In genomic region chr2:93286742-93287141, GRCm38 (mm10) we compare ENCODE assay signal across 13 mouse cellular contexts. TPM values are rescaled to one million over a fixed set of nuclear protein-coding genes. Genes with fewer than 3 reads are reported as not detected.
DNase-seq lines count a peak whose midpoint lies in the region; ATAC-seq and TF ChIP-seq lines count a peak whose summit lies in the region.
"Had no signal": no experiment of that assay in that cellular context is flagged by ENCODE, and none has a peak within 500 bp of the region (broad histone marks: within the 10 kb centered on the region; RNA-seq: fewer than 3 reads in every experiment).

No protein-coding gene starts in this region.

- no peak overlapping the region for H3K4me3 ChIP-seq in heart, embryonic 12.5 days
- H3K4me3 ChIP-seq in forebrain, postnatal 0 days (ENCODE audit: low read depth, low read length): no peak overlapping the region
- no peak overlapping the region for H3K4me3 ChIP-seq in limb, embryonic 12.5 days (replicated peaks)
- H3K4me3 ChIP-seq in neural tube, embryonic 13.5 days: no peak overlapping the region
- H3K4me3 ChIP-seq: limb, embryonic 13.5 days had no signal

- 0 out of 2 replicates have a peak overlapping the region, but pooled peaks have one; percentile 21 for H3K9ac ChIP-seq in heart, embryonic 12.5 days
- no peak overlapping the region for H3K9ac ChIP-seq in forebrain, postnatal 0 days
- H3K9ac ChIP-seq in limb, embryonic 12.5 days (replicated peaks): no peak overlapping the region
- H3K9ac ChIP-seq in neural tube, embryonic 13.5 days: peak overlapping the region; percentile 59
- H3K9ac ChIP-seq: limb, embryonic 13.5 days had no signal

- H3K4me1 ChIP-seq in heart, embryonic 12.5 days (replicated peaks): peaks cover 97% of the 10 kb centered on the region
- H3K4me1 ChIP-seq in forebrain, postnatal 0 days (ENCODE audit: insufficient read depth): peaks cover 26% of the 10 kb centered on the region
- H3K4me1 ChIP-seq in limb, embryonic 12.5 days (replicated peaks): peaks cover 75% of the 10 kb centered on the region
- H3K4me1 ChIP-seq in neural tube, embryonic 13.5 days (replicated peaks): peaks cover 100% of the 10 kb centered on the region

- WGBS in heart, embryonic 12.5 days: 44% methylated on average over 4 of the region's 4 CpGs
- WGBS in forebrain, postnatal 0 days: 24% methylated on average over 4 of the region's 4 CpGs
- WGBS in limb, embryonic 12.5 days: 63% methylated on average over 4 of the region's 4 CpGs
- 41% methylated on average over 4 of the region's 4 CpGs for WGBS in neural tube, embryonic 13.5 days

- H3K27me3 ChIP-seq in heart, embryonic 12.5 days (replicated peaks): no peaks in the 10 kb centered on the region
- no peaks in the 10 kb centered on the region for H3K27me3 ChIP-seq in forebrain, postnatal 0 days (ENCODE audit: insufficient read depth, low read length)
- no peaks in the 10 kb centered on the region for H3K27me3 ChIP-seq in limb, embryonic 12.5 days
- no peaks in the 10 kb centered on the region for H3K27me3 ChIP-seq in neural tube, embryonic 13.5 days
- H3K27me3 ChIP-seq: limb, embryonic 13.5 days had no signal

- DNase-seq in heart, adult 11 months: no peak
- DNase-seq in forebrain, postnatal 0 days: peak; percentile 40
- DNase-seq in urinary bladder, postnatal 36 days (ENCODE audit: low spot score in 2 of 2): no peak
- no peak for DNase-seq in right cerebral cortex, adult 18-20 months
- no peak for DNase-seq in adrenal gland, postnatal 4 days (ENCODE audit: low spot score in 2 of 2)
- DNase-seq: cerebellum, postnatal 10 days; kidney, adult 18-20 months; kidney, postnatal 4 days; lung, adult 2 months had no signal

- no peaks in the 10 kb centered on the region for H3K9me3 ChIP-seq in heart, embryonic 12.5 days (replicated peaks)
- H3K9me3 ChIP-seq in forebrain, postnatal 0 days (ENCODE audit: low read length): no peaks in the 10 kb centered on the region
- H3K9me3 ChIP-seq in limb, embryonic 12.5 days: no peaks in the 10 kb centered on the region
- H3K9me3 ChIP-seq in neural tube, embryonic 13.5 days: no peaks in the 10 kb centered on the region
- H3K9me3 ChIP-seq: limb, embryonic 13.5 days had no signal

- no peak for ATAC-seq in heart, embryonic 12.5 days (ENCODE audit: insufficient number of reproducible peaks, low FRiP score)
- ATAC-seq in forebrain, postnatal 0 days: peak; percentile 13; the same call in 1 of the 2 replicates
- no peak for ATAC-seq in limb, embryonic 12.5 days (ENCODE audit: insufficient number of reproducible peaks, insufficient read depth, low FRiP score, low TSS enrichment, low read depth)
- no peak for ATAC-seq in neural tube, embryonic 13.5 days (ENCODE audit: low read depth)

- TF ChIP-seq CTCF in forebrain, postnatal 0 days (IDR thresholded peaks at IDR 0.05; ENCODE audit: low read depth): no peak

- peak overlapping the region; percentile 35; the same call in 1 of the 2 replicates for H3K27ac ChIP-seq in heart, embryonic 12.5 days (ENCODE audit: poor library complexity, severe bottlenecking)
- peak overlapping the region; percentile 85 for H3K27ac ChIP-seq in forebrain, postnatal 0 days (ENCODE audit: low read depth, low read length)
- peak overlapping the region; percentile 50; the same call in 1 of the 2 replicates for H3K27ac ChIP-seq in limb, embryonic 12.5 days
- peak overlapping the region; percentile 91 for H3K27ac ChIP-seq in neural tube, embryonic 13.5 days (replicated peaks)
- H3K27ac ChIP-seq: limb, embryonic 13.5 days had no signal

- H3K36me3 ChIP-seq in heart, embryonic 12.5 days: no peaks in the 10 kb centered on the region
- no peaks in the 10 kb centered on the region for H3K36me3 ChIP-seq in forebrain, postnatal 0 days (ENCODE audit: insufficient read depth)
- no peaks in the 10 kb centered on the region for H3K36me3 ChIP-seq in limb, embryonic 12.5 days
- H3K36me3 ChIP-seq in neural tube, embryonic 13.5 days: no peaks in the 10 kb centered on the region
- H3K36me3 ChIP-seq: limb, embryonic 13.5 days had no signal

- H3K4me2 ChIP-seq in heart, embryonic 12.5 days: no peak overlapping the region
- 0 out of 2 replicates have a peak overlapping the region, but pooled peaks have one; percentile 8 for H3K4me2 ChIP-seq in forebrain, postnatal 0 days (ENCODE audit: low read depth)
- H3K4me2 ChIP-seq in limb, embryonic 12.5 days: no peak overlapping the region
- no peak overlapping the region for H3K4me2 ChIP-seq in neural tube, embryonic 13.5 days
- H3K4me2 ChIP-seq: limb, embryonic 13.5 days had no signal

RNA-seq across cellular contexts. Expression of gene Tspan18, which starts 47.6 kb away (rescaled TPM):
- polyA plus RNA-seq in heart, embryonic 12.5 days (2016; fragmentation: Nextera tagmentation; extraction: Ambion mirVana): 58.5 and 63.8 TPM in 2 replicates
- total RNA-seq in forebrain, postnatal 0 days (2014; rRNA removed): 14.8 and 23.1 TPM in 2 replicates
- 14.4 and 18.1 TPM in 2 replicates for polyA plus RNA-seq in forebrain, postnatal 0 days (2015; fragmentation: Nextera tagmentation; extraction: Ambion mirVana)
- polyA plus RNA-seq in limb, embryonic 12.5 days (2016; fragmentation: Nextera tagmentation; extraction: Ambion mirVana): 16.4 and 16.9 TPM in 2 replicates
- 41.8 and 43.5 TPM in 2 replicates for polyA plus RNA-seq in neural tube, embryonic 13.5 days (2015; fragmentation: Nextera tagmentation; extraction: Ambion mirVana)
- total RNA-seq in adrenal gland, postnatal 4 days (2021): 10 to 100 TPM; 94.2 to 94.6 TPM

Comparison
In these comparisons a context has a peak if more than half of its experiments do, and no peak if none do; other contexts are left out.
1. H3K27ac ChIP-seq: peak in every context shown above with its lines; median percentile 91 in neural tube, embryonic 13.5 days; 85 in forebrain, postnatal 0 days; 50 in limb, embryonic 12.5 days; 35 in heart, embryonic 12.5 days.
2. H3K9ac ChIP-seq: peak in heart, embryonic 12.5 days (single experiment) and neural tube, embryonic 13.5 days (single experiment); none in forebrain, postnatal 0 days (single experiment) and limb, embryonic 12.5 days (single experiment).